Mouse (Mus musculus) intestine, embryonic 16.5 days (tissue): ENCODE data around the gene Smarca1. TPM values are rescaled to one million over a fixed set of nuclear protein-coding genes. Genes with fewer than 3 reads are reported as not detected.
A peak's percentile ranks its signal among the peaks of the same experiment; 100 is the strongest.

Experiments
- ATAC-seq: fragments of 200-750 bp; cut with Nextera tagmentation; 2 replicates; pipeline ENCODE4 v1.8.0; 2017; ENCODE audit warnings: moderate TSS enrichment, moderate library complexity
- H3K27ac ChIP-seq: fragments of 300-500 bp; sonication (generic); 2 replicates; pipeline ENCODE4 v1.5.1; 2014; ENCODE audit warnings: mild to moderate bottlenecking, low read length
- H3K27me3 ChIP-seq: fragments of 300-500 bp; sonication (generic); replicated peaks from 2 replicates; pipeline ENCODE4 v1.6.1; 2014; ENCODE audit warnings: low read length, control low read depth, mixed read lengths; ENCODE audit not compliant: control insufficient read depth, insufficient read depth
- H3K36me3 ChIP-seq: fragments of 300-500 bp; sonication (generic); 2 replicates; pipeline ENCODE4 v1.6.1; 2014; ENCODE audit warnings: low read length, control low read depth; ENCODE audit not compliant: control insufficient read depth, insufficient read depth
- H3K4me1 ChIP-seq: fragments of 300-500 bp; sonication (generic); 2 replicates; pipeline ENCODE4 v1.6.1; 2014; ENCODE audit warnings: low read length, control low read depth, mixed read lengths; ENCODE audit not compliant: control insufficient read depth, insufficient read depth
- H3K4me2 ChIP-seq: fragments of 300-500 bp; sonication (generic); 2 replicates; pipeline ENCODE4 v1.6.1; 2014; ENCODE audit warnings: low read depth, low read length, control low read depth
- H3K4me3 ChIP-seq: fragments of 300-500 bp; sonication (generic); 2 replicates; pipeline ENCODE4 v1.5.1; 2014; ENCODE audit warnings: mild to moderate bottlenecking, low read length
- H3K9ac ChIP-seq: fragments of 300-500 bp; sonication (generic); 2 replicates; pipeline ENCODE4 v1.6.1; 2014; ENCODE audit warnings: low read depth, low read length
- H3K9me3 ChIP-seq: fragments of 300-500 bp; sonication (generic); 2 replicates; pipeline ENCODE4 v1.6.1; 2016; ENCODE audit warnings: low read length, control low read depth; ENCODE audit not compliant: control insufficient read depth
- WGBS: fragments of 180-500 bp; shearing (Covaris S2); extraction: QIAGEN DNeasy Blood & Tissue Kit; methylation state at CpG from one replicate; pipeline ENCODE4 v1.1.7; 2014; 5-methylcytosine and 5-hydroxymethylcytosine counted together
- polyA plus RNA-seq: library from polyadenylated mRNA; unstranded; fragments of >200 nt; fragmentation: Nextera tagmentation; extraction: Ambion mirVana; gene quantifications from 2 replicates; pipeline ENCODE4 v1.2.1, GENCODE M21; 2015

Gene Smarca1
- polyA plus RNA-seq, 1 experiment from 2014 or later: 22.2 TPM

GRCm38 (mm10) chrX:47912904-47913542, 20.2 kb upstream of the Smarca1 start:
- Histone ChIP-seq H3K27ac (no peak overlapping the region; the same call in 1 of the 2 replicates), H3K4me3 (peak overlapping the region; percentile 70), H3K27me3 (no peaks in the 10 kb centered on the region), H3K4me2 (peak overlapping the region; percentile 75), H3K36me3 (no peaks in the 10 kb centered on the region), H3K9me3 (no peaks in the 10 kb centered on the region), H3K4me1 (no peaks in the 10 kb centered on the region), H3K9ac (peak overlapping the region; percentile 84)
- WGBS: 19% methylated on average over 8 of the region's 8 CpGs
- peak; percentile 49 for ATAC-seq

DNA sequence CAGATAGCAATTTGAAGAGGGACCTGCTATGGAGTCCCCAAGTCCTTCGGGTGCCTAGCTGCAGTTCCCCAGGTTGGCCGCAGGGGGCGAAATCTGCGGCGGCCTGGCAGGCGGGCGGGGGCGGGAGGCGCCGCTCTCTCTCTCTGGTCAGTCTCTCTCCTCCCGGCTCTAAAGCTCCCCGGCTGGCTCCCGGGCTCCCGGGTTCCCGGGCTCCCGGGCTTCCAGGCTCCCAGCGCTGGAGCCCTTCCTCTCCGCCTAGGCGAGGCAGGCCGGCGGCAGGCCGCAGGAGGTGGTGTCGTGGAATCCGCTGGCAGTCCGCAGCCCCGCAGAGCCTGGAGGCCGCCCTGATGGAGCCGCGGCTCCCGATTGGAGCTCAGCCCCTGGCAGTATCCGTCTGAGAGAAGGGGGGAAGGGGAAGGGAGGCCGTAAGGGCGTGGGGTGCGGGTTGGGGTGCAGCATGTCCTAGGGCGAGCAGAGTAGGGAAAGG, 19.6 kb upstream of the Smarca1 start, which contains the start of gene Ocrl:
TSS of gene Ocrl (plus strand) at position 82 of the 487 bp plus-strand sequence.
- ATAC-seq: peak; percentile 95
- Histone ChIP-seq H3K9ac (peak within 1 kb of the TSS; percentile 84), H3K36me3 (no peaks in the 10 kb centered on the region), H3K27ac (peak within 1 kb of the TSS; percentile 78), H3K4me1 (no peaks in the 10 kb centered on the region), H3K27me3 (no peaks in the 10 kb centered on the region), H3K4me2 (peak within 1 kb of the TSS; percentile 75), H3K4me3 (peak within 1 kb of the TSS; percentile 70), H3K9me3 (no peaks in the 10 kb centered on the region)
- 14% methylated on average over 33 of the region's 35 CpGs for WGBS

- no peaks in the 10 kb centered on the region for H3K27me3 ChIP-seq
- H3K4me3 ChIP-seq: peak overlapping the region; percentile 63
- H3K4me2 ChIP-seq: peak overlapping the region; percentile 58
- no peaks in the 10 kb centered on the region for H3K4me1 ChIP-seq
- ATAC-seq: peak; percentile 84
- H3K27ac ChIP-seq: peak overlapping the region; percentile 69
- peak overlapping the region; percentile 76 for H3K9ac ChIP-seq
- H3K36me3 ChIP-seq: no peaks in the 10 kb centered on the region
- no peaks in the 10 kb centered on the region for H3K9me3 ChIP-seq
- 17% methylated on average over 30 of the region's 36 CpGs for WGBS
Observed at GRCm38 (mm10) chrX:47891907-47892430, 805 bp downstream of the Smarca1 start.

DNA sequence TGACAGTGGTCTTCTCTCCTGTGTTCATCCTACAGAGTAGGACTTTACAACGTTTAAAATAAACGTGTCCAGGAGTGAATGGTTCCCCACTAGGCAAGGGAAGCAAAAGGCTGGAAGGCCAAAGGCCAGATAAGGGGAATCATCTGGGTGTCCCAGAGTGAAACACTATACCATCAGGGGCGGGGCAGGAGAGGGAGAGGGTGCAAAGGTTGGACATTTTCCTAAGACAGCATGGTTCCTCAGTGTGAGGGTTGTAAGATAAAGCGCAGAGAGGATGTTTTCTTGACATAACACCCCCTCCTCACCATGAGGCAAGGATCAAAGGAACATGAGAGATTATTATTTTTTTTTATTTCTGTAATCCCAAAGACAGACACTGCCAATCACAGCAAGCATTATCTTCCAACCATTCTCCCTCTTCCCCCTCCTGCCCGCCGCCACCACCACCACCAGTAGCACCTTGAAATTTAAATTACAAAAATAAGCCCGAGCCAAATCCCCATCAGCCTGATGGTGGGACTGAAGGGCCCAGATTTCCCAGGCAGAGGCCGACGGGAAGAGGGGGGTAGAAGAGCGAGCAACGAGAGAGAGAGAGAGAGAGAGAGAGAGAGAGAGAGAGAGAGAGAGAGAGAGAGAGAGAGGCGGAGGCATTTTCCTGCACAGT, 1.4 kb downstream of the Smarca1 start:
- Histone ChIP-seq H3K36me3 (no peaks in the 10 kb centered on the region), H3K9ac (peak overlapping the region; percentile 76), H3K27me3 (no peaks in the 10 kb centered on the region), H3K4me3 (peak overlapping the region; percentile 63), H3K4me1 (no peaks in the 10 kb centered on the region), H3K27ac (peak overlapping the region; percentile 69; the same call in 1 of the 2 replicates), H3K4me2 (peak overlapping the region; percentile 58), H3K9me3 (no peaks in the 10 kb centered on the region)
- ATAC-seq: peak; percentile 82
- WGBS: 16% methylated on average over 11 of the region's 12 CpGs

GRCm38 (mm10) chrX:47887401-47887800, 5.4 kb downstream of the Smarca1 start:
- Histone ChIP-seq H3K4me3 (no peak overlapping the region), H3K4me1 (no peaks in the 10 kb centered on the region), H3K9ac (no peak overlapping the region), H3K9me3 (no peaks in the 10 kb centered on the region), H3K4me2 (no peak overlapping the region), H3K27me3 (no peaks in the 10 kb centered on the region), H3K36me3 (no peaks in the 10 kb centered on the region), H3K27ac (no peak overlapping the region)
- ATAC-seq: no peak
- WGBS: 53% methylated on average over 2 of the region's 2 CpGs

DNA sequence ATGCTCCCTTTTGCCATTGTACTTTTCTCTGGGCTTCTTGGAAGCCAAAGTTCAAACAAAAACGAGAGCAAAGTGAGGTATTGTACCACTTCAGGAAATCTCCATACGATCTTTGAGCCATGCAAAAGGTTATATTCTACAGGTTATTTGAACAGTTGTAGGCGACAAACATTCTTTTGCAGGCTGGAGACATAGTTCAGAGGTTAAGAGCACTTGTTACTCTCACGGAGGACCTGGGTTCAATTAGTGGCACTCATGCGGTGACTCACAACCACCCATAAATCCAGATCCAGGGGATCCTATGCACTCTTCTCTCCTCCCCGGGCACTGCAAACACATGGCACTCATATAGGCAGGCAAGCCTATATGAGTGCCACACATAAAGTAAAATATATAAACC, 10.0 kb downstream of the Smarca1 start:
- 83% methylated on average over 6 of the region's 6 CpGs for WGBS
- no peak for ATAC-seq
- no peaks in the 10 kb centered on the region for H3K4me1 ChIP-seq
- H3K27ac ChIP-seq: no peak overlapping the region
- H3K9me3 ChIP-seq: no peaks in the 10 kb centered on the region
- H3K27me3 ChIP-seq: no peaks in the 10 kb centered on the region
- no peak overlapping the region for H3K4me2 ChIP-seq
- no peak overlapping the region for H3K9ac ChIP-seq
- no peaks in the 10 kb centered on the region for H3K36me3 ChIP-seq
- H3K4me3 ChIP-seq: no peak overlapping the region

DNA sequence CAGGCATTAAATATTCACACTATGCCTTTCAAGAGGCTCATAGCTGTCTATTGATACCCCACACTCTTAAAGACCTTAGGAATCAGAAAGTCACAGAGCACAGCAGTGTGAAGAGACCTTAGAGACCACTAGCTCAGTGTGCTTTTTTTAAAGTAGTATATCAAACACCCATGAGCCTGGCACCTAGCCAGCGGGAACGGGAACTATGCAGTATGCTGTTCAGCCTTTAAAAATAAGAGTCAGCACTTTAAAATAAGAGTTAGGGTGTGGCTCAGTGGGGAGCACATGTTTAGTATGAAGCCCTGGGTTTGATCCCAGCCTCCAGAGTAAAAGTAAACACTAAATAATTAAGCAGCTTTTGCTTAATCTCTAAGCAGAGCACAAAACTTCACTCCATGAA, 12.7 kb downstream of the Smarca1 start:
- no peak overlapping the region for H3K4me2 ChIP-seq
- H3K36me3 ChIP-seq: no peaks in the 10 kb centered on the region
- no peaks in the 10 kb centered on the region for H3K9me3 ChIP-seq
- WGBS: 27% methylated on average over 2 of the region's 2 CpGs
- H3K27ac ChIP-seq: no peak overlapping the region
- peak; percentile 33; the same call in 1 of the 2 replicates for ATAC-seq
- H3K4me3 ChIP-seq: no peak overlapping the region
- no peaks in the 10 kb centered on the region for H3K4me1 ChIP-seq
- H3K9ac ChIP-seq: no peak overlapping the region
- H3K27me3 ChIP-seq: no peaks in the 10 kb centered on the region

GRCm38 (mm10) chrX:47858544-47858943, 34.2 kb downstream of the Smarca1 start:
- ATAC-seq: peak; percentile 55; the same call in 1 of the 2 replicates
- Histone ChIP-seq H3K9ac (no peak overlapping the region), H3K27ac (peak overlapping the region; percentile 28), H3K4me1 (no peaks in the 10 kb centered on the region), H3K4me2 (no peak overlapping the region), H3K9me3 (no peaks in the 10 kb centered on the region), H3K4me3 (no peak overlapping the region), H3K36me3 (no peaks in the 10 kb centered on the region), H3K27me3 (no peaks in the 10 kb centered on the region)
- WGBS: 67% methylated on average over 1 of the region's 1 CpGs

DNA sequence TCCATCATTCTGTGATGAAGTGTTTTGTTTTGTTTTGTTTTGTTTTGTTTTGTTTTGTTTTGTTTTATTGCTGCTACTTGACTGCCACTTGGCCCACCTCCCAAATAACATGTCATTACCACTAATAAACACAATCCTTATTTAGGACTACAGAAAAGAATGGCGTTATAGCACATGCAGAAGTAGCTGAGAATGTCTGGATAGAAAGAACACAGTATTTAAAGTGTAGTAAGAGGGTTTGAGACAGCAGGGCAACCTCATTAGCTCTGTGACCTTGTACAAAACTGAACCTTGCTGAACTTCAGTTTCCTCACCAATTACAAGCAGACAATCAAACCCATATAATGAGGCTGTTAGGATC, 57.0 kb downstream of the Smarca1 start:
- Histone ChIP-seq H3K4me3 (no peak overlapping the region), H3K9me3 (no peaks in the 10 kb centered on the region), H3K36me3 (no peaks in the 10 kb centered on the region), H3K4me1 (no peaks in the 10 kb centered on the region), H3K27ac (no peak overlapping the region), H3K4me2 (no peak overlapping the region), H3K27me3 (no peaks in the 10 kb centered on the region), H3K9ac (no peak overlapping the region)
- 50% methylated on average over 1 of the region's 1 CpGs for WGBS
- ATAC-seq: no peak
